Mouse (Mus musculus): Measurements from ENCODE around the gene Dync1h1.
"Not testable (repeated sequence)": the region's sequence is repeated elsewhere in the genome, so short reads cannot be mapped to it uniquely, and the experiment has no call there.

DNA sequence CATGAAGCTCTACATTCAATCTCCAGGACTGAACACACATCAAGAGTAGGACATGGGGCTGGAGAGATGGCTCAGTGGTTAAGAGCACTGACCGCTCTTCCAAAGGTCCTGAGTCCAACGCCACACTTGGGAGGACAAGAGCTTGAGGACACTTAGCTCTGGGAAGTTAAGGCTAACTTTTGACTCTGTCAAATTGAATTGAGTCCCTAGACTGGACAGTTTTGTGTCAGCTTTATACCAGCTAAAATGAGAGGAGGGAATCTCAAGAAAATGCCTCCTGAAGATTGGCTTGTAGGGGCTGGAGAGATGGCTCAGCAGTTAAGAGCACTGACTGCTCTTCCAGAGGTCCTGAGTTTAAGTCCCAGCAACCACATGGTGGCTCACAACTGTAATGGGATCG lies 87.7 kb downstream of the Dync1h1 start:
- TF ChIP-seq POLR2A (IDR thresholded peaks at IDR 0.05; ENCODE audit: low read depth, low read length); CTCF (IDR thresholded peaks at IDR 0.05; ENCODE audit: borderline replicate concordance, insufficient read depth, low read length): not testable (repeated sequence)
